Mouse (Mus musculus): Measurements from ENCODE around the gene Mutyh.
"Not testable (repeated sequence)": the region's sequence is repeated elsewhere in the genome, so short reads cannot be mapped to it uniquely, and the experiment has no call there.

The Mutyh gene

DNA sequence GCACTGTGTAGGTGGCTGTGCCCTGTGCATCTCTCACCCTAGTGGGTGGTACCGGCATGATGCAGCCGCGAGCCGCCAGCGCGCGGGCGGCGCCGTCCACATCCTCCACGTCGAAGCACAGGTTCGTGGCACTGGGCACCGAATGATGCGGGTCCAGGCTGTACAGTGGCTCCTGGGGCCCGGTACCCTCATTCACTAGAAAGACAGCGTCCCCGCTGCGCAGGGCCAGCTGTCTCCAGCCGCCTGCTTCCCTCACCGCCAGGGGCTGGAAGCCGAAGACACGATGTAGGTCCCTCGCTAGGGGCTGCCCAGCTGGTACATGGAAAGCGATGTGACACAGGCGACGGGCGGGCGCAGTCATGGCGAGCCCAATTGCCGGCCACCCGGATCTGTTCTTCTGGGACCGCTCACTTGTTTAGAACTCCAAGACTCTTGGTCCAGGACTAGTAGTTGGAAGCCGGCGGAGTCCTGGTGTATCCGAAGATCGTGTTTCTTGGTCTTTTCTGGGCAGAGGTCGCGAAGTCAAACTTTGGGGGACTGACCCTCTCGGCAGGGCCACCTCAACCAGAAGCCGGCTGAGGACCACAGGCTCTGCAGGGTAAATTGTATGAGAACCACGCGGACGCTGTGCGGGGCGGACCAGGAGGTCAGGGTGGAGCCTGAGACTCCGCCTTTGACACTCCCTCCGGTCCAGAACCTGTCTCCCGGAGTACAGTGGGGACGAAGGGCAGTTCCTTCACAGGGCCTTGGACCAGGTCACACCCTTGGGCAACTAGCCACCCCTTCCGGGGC, 13.6 kb downstream of the Mutyh start:
- peak; percentile 80 for DNase-seq (ENCODE audit: low read depth, low spot score)

DNA sequence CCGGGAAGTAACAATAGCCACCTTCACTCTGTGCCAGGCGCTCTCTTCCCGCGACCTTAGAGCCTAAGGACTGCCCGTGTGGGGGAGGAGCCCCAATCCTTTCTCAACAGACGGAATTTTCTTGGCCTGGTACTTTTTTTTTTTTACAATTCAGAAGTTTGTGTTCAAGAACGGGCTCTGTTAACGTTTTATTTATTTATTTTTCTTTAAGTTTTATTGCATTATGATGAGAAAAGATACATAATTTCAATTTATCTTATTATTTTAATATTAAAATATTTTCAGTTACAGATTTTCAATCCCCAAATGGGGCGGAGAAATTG, 14.1 kb downstream of the Mutyh start, which contains the start of gene Hpdl:
Gene Hpdl (minus strand): TSS at position 14 of the 323 bp plus-strand sequence.
- DNase-seq (ENCODE audit: low read depth, low spot score): no peak

DNA sequence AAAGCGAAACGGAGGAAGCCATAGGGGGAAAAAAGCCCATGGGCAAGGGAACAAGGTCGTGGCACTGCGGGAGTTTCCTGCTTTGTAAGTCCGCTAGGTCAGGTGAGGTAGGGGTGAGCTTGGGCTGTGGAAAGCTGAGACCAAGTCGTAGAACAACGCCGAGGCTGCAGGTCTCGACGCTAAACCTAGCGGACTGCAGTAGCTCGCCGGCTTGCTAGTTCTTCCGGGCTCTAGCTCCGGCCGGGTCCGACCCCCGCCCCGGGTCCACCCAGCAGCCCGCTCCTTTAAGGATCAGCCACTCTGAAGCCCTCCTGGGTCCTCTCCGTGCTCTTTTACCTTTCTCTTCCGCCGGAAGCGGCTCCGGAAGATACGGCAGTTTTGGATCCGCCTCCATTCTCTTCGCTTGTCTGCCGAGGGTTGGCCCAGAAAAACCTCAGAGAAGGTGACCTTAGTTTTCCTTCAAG, 17.1 kb downstream of the Mutyh start:
- DNase-seq (ENCODE audit: low read depth, low spot score): peak; percentile 89

DNA sequence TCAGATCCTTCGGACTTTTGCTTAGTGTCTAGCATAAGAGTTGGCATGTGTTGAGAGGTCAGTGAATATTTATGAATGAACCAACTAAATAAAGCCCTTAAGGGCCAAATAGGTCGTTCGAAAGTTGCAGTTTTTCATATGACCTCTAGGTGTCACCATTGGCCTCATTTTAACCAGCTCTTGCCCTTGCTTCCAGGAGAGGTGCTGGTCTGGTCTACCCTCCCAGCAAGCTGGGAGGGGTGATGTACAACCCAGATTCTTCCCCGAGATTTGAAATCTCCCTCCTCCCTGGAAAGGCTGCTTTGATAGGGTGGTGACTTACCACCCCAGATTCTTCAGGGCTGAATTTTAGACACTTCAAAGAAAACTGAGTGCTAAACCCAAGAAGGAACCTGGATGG, 20.3 kb downstream of the Mutyh start:
- peak; percentile 82 for DNase-seq (ENCODE audit: low read depth, low spot score)

DNA sequence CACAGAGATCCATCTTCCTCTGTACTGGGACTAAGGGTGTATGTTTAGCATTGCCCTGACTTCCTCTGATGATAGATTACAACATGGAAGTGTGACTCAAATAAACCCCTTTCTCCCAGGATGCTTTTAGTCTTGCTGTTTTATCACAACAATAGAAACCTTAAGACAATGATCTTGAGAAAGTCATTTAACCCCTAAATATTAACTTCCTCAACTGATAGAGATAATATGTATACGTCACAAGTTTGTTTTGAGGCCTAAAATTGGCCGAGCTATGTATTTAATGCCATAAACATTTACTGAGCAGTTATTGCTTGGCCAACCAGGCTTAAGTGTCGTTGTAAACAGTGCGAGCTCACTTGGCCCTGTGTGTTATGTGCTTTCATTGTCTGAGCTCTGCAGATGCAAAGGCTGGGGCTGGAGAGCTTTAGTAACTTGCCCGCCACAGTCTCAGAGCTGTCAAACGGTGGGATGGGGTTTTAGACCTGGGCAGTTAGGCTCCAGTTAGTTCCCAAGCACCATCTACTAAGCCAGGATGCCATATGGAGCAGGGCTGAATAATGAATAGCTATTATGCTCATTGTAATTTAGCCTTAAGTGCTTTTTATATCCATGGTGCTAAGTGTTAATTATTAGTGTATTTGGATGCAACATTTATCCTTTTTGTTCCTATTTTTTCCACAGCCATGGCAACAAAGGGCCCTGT, 22.0 kb downstream of the Mutyh start:
- no peak for DNase-seq (ENCODE audit: low read depth, low spot score)

DNA sequence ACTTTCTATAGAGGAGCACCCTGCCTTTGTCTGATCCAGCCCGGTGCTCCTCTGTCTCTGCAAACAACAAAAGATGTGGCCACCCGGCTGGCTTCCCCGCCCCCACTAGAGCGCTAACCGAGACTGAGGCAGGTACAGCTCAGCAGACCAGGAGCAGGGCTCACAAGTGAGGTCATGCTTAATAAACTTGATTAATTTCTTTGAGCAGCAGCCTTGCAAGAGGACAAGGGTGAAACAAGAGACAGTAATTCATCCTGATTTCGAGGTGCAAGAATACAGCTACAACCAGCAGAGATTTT, 22.5 kb downstream of the Mutyh start:
- no peak for DNase-seq (ENCODE audit: low read depth, low spot score)

DNA sequence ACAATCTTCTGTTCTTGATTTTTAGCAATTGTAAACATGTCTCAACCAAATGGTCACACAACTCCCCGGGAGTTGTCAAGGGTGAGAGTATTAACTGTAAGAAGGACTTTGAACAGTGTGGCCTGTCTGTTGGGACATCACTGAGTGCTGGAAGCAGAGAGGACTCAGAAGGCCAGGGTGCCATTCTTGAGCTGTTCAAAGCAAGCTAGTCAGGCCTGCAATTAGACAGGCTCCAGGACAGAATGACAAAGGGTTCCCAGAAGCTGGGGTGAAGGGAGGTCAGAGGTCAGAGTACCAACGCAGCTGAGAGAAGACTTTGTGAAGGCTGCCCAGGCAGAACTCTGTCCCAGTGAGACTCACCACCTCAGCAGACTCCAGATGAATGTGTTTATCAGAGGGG, 31.5 kb downstream of the Mutyh start:
- no peak for DNase-seq (ENCODE audit: low read depth, low spot score)

DNA sequence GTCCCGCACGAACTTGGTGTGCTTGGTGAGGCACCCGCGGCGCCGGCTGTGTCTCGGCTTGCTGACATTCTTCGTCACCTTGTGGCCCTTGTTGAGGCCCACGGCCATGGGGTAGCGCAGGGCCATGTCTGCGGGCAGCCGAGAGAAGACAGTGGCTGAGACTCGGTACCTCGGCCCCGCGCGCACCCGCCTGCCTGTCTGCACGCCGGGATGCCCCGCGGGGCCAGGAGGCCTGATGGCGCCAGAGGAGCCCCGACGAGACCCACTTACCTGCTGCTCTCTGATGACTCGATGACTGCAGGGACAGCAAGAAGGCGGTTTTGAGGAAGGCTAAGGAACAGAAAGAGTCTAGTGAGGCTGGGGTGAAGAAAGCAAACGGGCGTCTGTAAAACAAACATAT, 32.6 kb downstream of the Mutyh start:
- not testable (repeated sequence) for DNase-seq (ENCODE audit: low read depth, low spot score)

DNA sequence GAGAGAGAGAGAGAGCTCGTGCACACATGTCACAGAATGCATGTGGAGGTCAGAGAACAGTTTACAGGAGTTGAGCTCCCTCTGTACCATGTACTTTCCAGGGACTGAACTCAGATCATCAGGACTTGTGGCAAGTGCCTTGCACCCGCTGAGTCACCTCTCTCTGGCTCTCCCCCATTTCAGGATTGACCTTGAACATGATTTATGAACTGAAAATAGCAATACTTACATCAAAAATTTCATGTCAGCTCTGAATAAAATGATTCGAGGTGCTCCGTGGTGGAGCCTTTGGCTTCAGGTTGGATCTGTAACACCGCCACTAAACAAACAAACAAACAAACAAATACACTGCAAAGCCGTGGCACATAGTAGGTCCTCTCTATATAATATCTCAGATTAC, 33.3 kb downstream of the Mutyh start:
- DNase-seq (ENCODE audit: low read depth, low spot score): no peak

DNA sequence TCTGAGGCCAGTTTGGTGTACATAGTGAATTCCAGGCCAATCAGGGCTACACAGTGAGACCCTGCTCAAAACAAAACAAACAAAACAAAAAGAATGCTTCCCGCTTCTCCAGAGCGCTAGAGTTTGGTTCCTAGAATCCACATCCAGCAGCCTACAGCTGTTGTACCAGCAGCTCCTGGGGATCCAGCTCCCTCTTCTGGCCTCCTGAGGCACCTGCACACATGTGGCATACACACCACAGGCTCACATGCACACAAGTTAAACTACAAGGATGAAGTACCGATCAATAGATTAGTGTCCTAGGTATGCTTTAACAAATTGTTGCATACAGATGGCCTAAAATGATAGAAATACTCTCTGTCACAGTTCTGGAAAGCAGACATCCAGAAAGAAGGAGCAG, 36.8 kb downstream of the Mutyh start:
- DNase-seq (ENCODE audit: low read depth, low spot score): no peak

DNA sequence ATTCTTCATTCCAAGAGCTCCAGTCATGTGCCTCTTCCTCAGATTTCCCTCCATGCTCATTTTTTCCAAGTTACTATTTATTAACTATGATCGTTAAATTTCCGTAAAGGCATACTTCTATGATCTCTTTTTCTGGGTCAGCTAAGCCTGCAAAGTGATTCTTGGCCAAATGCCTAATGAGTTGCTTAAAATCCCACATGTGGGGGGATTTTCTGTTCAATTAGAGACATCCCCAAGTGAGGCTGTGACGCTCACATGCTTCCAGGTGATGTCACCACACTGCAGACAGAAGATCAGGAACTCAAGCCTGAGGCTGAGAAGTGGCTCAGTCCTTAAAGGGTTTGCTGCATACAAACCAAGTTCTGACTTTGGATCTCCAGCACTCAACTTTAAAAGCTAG, 42.4 kb downstream of the Mutyh start:
- no peak for DNase-seq (ENCODE audit: low read depth, low spot score)

DNA sequence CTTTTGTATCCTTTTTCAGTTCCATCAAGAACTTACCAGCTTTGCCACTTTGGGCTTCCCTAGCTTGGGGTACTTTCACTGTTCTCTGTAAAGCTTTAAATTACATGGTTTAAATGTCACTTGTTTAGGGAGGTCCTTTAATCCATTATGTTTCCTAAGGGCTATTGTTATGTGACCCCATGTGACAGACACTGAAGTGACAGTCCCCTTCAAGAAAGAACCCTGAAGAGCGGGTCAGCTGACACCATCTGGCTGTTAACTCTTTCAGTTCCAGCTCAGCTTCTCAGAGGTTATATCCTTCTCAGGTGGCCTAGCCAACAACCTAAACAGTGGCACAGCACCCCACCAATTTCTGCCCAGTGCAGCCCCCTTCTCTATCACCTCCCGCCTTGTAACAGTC, 46.8 kb downstream of the Mutyh start:
- DNase-seq (ENCODE audit: low read depth, low spot score): no peak

DNA sequence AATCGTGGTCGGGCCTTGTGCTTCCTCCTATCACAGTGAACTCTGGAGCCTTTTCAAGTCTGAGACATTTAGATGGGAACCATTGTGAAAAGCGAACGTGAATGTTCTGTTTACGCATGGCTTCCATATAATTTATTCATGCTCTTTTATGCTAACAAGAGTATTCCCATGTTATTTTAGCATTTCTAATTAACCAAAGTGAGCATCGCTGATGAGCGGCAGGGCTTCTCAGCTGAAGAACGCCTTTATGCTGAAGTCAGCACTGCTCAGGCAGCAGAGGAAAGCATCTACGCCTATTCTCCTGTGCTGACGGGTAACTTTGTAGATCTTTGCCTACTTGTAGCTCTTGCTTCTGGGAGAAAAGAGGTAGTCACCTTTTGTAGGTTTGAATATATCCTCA, 49.7 kb downstream of the Mutyh start:
- no peak for DNase-seq (ENCODE audit: low read depth, low spot score)

DNA sequence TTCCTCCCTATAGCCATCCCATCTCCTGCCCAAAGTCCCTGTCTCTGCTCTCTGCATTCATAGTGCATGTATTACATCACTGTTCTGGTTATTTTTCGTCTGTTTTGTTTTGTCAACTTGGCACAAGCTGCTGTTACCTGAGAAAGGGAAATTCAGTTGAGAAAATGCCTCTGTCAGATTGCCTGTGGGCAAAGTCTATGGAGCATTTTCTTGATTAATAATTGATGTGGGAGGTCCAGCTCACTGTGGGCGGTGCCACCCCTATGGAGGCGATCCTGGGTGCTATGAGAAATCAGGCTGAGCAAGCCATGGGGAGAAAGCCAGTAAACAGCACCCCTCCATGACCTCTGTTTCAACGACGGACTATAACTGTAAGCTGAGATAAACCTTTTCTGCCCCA, 52.2 kb downstream of the Mutyh start:
- DNase-seq (ENCODE audit: low read depth, low spot score): no peak

DNA sequence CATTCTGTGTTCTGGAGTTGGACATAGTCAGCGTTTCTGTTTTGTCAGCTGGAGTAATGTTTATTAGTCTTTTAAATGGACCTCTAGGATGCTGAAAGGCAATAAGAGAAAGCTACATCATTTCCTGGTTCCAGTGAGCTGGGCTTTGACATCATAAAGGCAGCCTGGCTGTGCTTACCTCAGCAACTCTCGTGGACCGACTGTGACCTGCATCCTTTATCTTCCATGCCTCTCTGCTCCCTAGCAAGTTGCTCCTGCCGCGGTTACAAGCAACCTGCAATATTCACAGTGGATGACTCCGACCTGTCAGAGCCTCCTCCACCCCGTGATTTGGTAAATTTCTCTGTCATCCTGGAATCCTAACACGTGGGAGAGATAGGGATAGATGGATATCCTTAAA, 54.5 kb downstream of the Mutyh start:
- DNase-seq (ENCODE audit: low read depth, low spot score): no peak
